Mouse (Mus musculus): ENCODE data around the gene Zfp658.

DNA sequence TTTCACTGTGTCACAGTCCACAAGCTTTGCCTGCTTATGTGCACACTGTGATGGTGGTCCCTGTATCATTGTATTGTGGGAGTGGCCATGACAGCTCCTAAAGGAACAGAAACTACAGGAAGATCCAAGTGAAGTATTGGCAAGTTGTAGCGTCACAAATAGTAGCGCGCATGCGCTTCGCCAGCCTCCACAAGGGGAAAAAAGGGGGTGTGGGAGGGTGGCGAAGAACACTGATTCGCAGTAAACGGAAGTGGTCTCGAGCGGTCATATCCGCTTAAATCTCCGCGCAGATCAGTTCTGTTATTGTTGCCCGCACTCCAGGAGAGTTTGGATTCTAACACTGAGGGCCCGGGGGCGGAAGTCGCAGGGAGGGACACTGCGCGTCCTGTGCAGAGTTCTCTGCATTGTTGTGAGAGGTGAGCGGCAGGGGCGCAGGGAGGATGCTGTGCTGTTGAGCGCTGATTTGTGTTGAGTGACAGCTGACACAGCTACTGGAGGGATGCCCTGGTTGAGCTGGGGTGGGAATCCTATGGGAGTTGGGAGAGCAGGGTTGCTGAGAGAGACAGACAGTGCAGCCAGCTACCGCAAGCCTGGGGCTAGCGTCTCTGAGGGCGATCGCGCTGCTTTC lies at the start of gene Zfp658:
- TF ChIP-seq CTCF (IDR thresholded peaks at IDR 0.05; ENCODE audit: low read depth, low read length), result no peak
- no peak for TF ChIP-seq POLR2A (IDR thresholded peaks at IDR 0.05; ENCODE audit: insufficient read depth, low read length)
